Mouse (Mus musculus): Measurements from ENCODE around the gene Ppard. TPM values are rescaled to one million over a fixed set of nuclear protein-coding genes. Genes with fewer than 3 reads are reported as not detected.

Ppard gene
- 10 to 100 TPM; 26.6 to 28.8 TPM for total RNA-seq (2021)

GRCm38 (mm10) chr17:28232475-28233060 is at the start of gene Ppard:
Gene Ppard, plus strand, starts transcription at chr17:28232700.
- peak; percentile 97 to 98 for DNase-seq (ENCODE audit: low spot score in 2 of 2)
- intact Hi-C loops (cut with DNase I): loop anchor here (1.0 to 5.0 kb wide), 3 partner anchors 77 to 290 kb away; partner anchors contain the start of gene Rpl10a

- intact Hi-C loops (cut with DNase I): no loop called here
- no peak for DNase-seq (ENCODE audit: low spot score in 2 of 2)
Observed at GRCm38 (mm10) chr17:28184971-28185638, 47.4 kb upstream of the Ppard start.

GRCm38 (mm10) chr17:28188313-28188712 is 44.2 kb upstream of the Ppard start:
- no peak for DNase-seq (ENCODE audit: low spot score in 2 of 2)
- intact Hi-C loops (cut with DNase I): no loop called here

- intact Hi-C loops (cut with DNase I): no loop called here
- no peak for DNase-seq (ENCODE audit: low spot score in 2 of 2)
Observed at GRCm38 (mm10) chr17:28192754-28193153, 39.7 kb upstream of the Ppard start.

- intact Hi-C loops (cut with DNase I): no loop called here
- peak in 1 of 2 experiments; percentile 34 for DNase-seq (ENCODE audit: low spot score in 2 of 2)
Observed at GRCm38 (mm10) chr17:28193559-28193958, 38.9 kb upstream of the Ppard start.

GRCm38 (mm10) chr17:28195033-28195432 is 37.5 kb upstream of the Ppard start:
- DNase-seq (ENCODE audit: low spot score in 2 of 2): no peak
- intact Hi-C loops (cut with DNase I): no loop called here

- intact Hi-C loops (cut with DNase I): no loop called here
- DNase-seq (ENCODE audit: low spot score in 2 of 2): no peak
Observed at GRCm38 (mm10) chr17:28197646-28198045, 34.9 kb upstream of the Ppard start.

GRCm38 (mm10) chr17:28201982-28202381 is 30.5 kb upstream of the Ppard start:
- no peak for DNase-seq (ENCODE audit: low spot score in 2 of 2)
- intact Hi-C loops (cut with DNase I): no loop called here

GRCm38 (mm10) chr17:28204052-28204720 is 28.3 kb upstream of the Ppard start:
- DNase-seq (ENCODE audit: low spot score in 2 of 2): peak; percentile 39 to 51
- intact Hi-C loops (cut with DNase I): no loop called here

GRCm38 (mm10) chr17:28205443-28205842 is 27.1 kb upstream of the Ppard start:
- DNase-seq (ENCODE audit: low spot score in 2 of 2): no peak
- intact Hi-C loops (cut with DNase I): loop anchor here (5.0 kb wide), 1 partner anchor 107 kb away; the partner anchor contains the start of gene Fance

GRCm38 (mm10) chr17:28207092-28207491 is 25.4 kb upstream of the Ppard start:
- DNase-seq (ENCODE audit: low spot score in 2 of 2): no peak
- intact Hi-C loops (cut with DNase I): loop anchor here (5.0 kb wide), 1 partner anchor 105 kb away; the partner anchor contains the start of gene Fance

GRCm38 (mm10) chr17:28207591-28208313 is 24.7 kb upstream of the Ppard start, which contains the start of gene Def6:
Gene Def6, plus strand, starts transcription at chr17:28207778.
- peak; percentile 27 to 35 for DNase-seq (ENCODE audit: low spot score in 2 of 2)
- intact Hi-C loops (cut with DNase I): loop anchor here (5.0 kb wide), 1 partner anchor 105 kb away; the partner anchor contains the start of gene Fance

- no peak for DNase-seq (ENCODE audit: low spot score in 2 of 2)
- intact Hi-C loops (cut with DNase I): loop anchor here (5.0 kb wide), 1 partner anchor 104 kb away; the partner anchor contains the start of gene Fance
Observed at GRCm38 (mm10) chr17:28208314-28208612, 24.2 kb upstream of the Ppard start.

- intact Hi-C loops (cut with DNase I): loop anchor here (5.0 kb wide), 1 partner anchor 103 kb away; the partner anchor contains the start of gene Fance
- DNase-seq (ENCODE audit: low spot score in 2 of 2): no peak
Observed at GRCm38 (mm10) chr17:28209457-28210110, 22.9 kb upstream of the Ppard start.

GRCm38 (mm10) chr17:28211921-28212341 is 20.6 kb upstream of the Ppard start:
- no peak for DNase-seq (ENCODE audit: low spot score in 2 of 2)
- intact Hi-C loops (cut with DNase I): no loop called here

- no peak for DNase-seq (ENCODE audit: low spot score in 2 of 2)
- intact Hi-C loops (cut with DNase I): no loop called here
Observed at GRCm38 (mm10) chr17:28212391-28212790, 20.1 kb upstream of the Ppard start.

- no peak for DNase-seq (ENCODE audit: low spot score in 2 of 2)
- intact Hi-C loops (cut with DNase I): no loop called here
Observed at GRCm38 (mm10) chr17:28213236-28213635, 19.3 kb upstream of the Ppard start.

GRCm38 (mm10) chr17:28216791-28217190 is 15.7 kb upstream of the Ppard start:
- intact Hi-C loops (cut with DNase I): no loop called here
- DNase-seq (ENCODE audit: low spot score in 2 of 2): no peak
